Mouse (Mus musculus) cerebellum, adult 2 months (tissue): ENCODE data around the gene Myof. TPM values are rescaled to one million over a fixed set of nuclear protein-coding genes. Genes with fewer than 3 reads are reported as not detected.

Source experiments
- DNase-seq, 2 experiments: peaks; one replicate each; pipeline ENCODE4 v3.0.0; 2021
- H3K27ac ChIP-seq: fragments of 200-500 bp; 2 replicates; pipeline ENCODE4 v1.5.1; 2012; ENCODE audit warnings: low read length, control low read depth, inconsistent platforms; ENCODE audit not compliant: insufficient read depth
- H3K27me3 ChIP-seq: fragments of 200-500 bp; 2 replicates; pipeline ENCODE4 v1.6.1; 2012; ENCODE audit warnings: inconsistent platforms, mild to moderate bottlenecking, low read length, moderate library complexity; ENCODE audit not compliant: control insufficient read depth, insufficient read depth
- H3K4me1 ChIP-seq: fragments of 200-500 bp; 2 replicates; pipeline ENCODE4 v1.6.1; 2011; ENCODE audit warnings: low read length; ENCODE audit not compliant: control insufficient read depth, insufficient read depth
- H3K4me3 ChIP-seq: fragments of 200-500 bp; replicated peaks from 2 replicates; pipeline ENCODE3; 2011; ENCODE audit warnings: mild to moderate bottlenecking, low read depth, low read length, control low read depth; ENCODE audit not compliant: insufficient read depth
- CTCF ChIP-seq: fragments of 200-500 bp; IDR thresholded peaks from 2 replicates; pipeline ENCODE4 v1.5.1; 2011; ENCODE audit warnings: low read depth, mild to moderate bottlenecking, control low read depth, low read length, moderate library complexity, borderline replicate concordance; ENCODE audit not compliant: insufficient read depth
- POLR2A ChIP-seq: fragments of 200-500 bp; IDR thresholded peaks from 2 replicates; pipeline ENCODE4 v1.6.1; 2011; ENCODE audit warnings: low read length, control low read depth, borderline replicate concordance; ENCODE audit not compliant: insufficient read depth
- WGBS: fragments of 180-500 bp; shearing (Covaris S2); methylation state at CpG from one replicate; pipeline ENCODE4 v1.1.7; 2018; 5-methylcytosine and 5-hydroxymethylcytosine counted together
- polyA plus RNA-seq: library from polyadenylated mRNA; depleted of rRNA; stranded (reverse); fragments of >200 nt; gene quantifications from 2 replicates; pipeline ENCODE4 v1.2.3, GENCODE M21; 2012

The Myof gene
- polyA plus RNA-seq, 1 experiment, result 2.1 TPM

- peak in 1 of 2 experiments; percentile 16 for DNase-seq
- H3K4me1 ChIP-seq, result no peaks in the 10 kb centered on the region
- TF ChIP-seq POLR2A (no peak), CTCF (no peak)
- no peak overlapping the region for H3K4me3 ChIP-seq
- 0% methylated on average over 1 of the region's 1 CpGs for WGBS
- no peak overlapping the region for H3K27ac ChIP-seq
- H3K27me3 ChIP-seq, result no peaks in the 10 kb centered on the region
These were observed 28.1 kb downstream of the Myof start for GRCm38 (mm10) chr19:38015180-38015872.

GRCm38 (mm10) chr19:38014443-38014842, 28.9 kb downstream of the Myof start:
- Histone ChIP-seq H3K27me3 (no peaks in the 10 kb centered on the region), H3K4me1 (no peaks in the 10 kb centered on the region), H3K4me3 (no peak overlapping the region), H3K27ac (no peak overlapping the region)
- no peak for TF ChIP-seq CTCF
- 90% methylated on average over 5 of the region's 5 CpGs for WGBS
- DNase-seq, result no peak

- Histone ChIP-seq H3K4me1 (no peaks in the 10 kb centered on the region; the same call in 1 of the 2 replicates), H3K27me3 (no peaks in the 10 kb centered on the region), H3K27ac (no peak overlapping the region), H3K4me3 (no peak overlapping the region)
- TF ChIP-seq CTCF (no peak), POLR2A (no peak)
- 86% methylated on average over 1 of the region's 1 CpGs for WGBS
- no peak for DNase-seq
These were observed 32.0 kb downstream of the Myof start for GRCm38 (mm10) chr19:38011379-38011778.

- DNase-seq, result no peak
- 77% methylated on average over 8 of the region's 8 CpGs for WGBS
- Histone ChIP-seq H3K27ac (no peak overlapping the region), H3K27me3 (no peaks in the 10 kb centered on the region), H3K4me1 (no peaks in the 10 kb centered on the region; the same call in 1 of the 2 replicates), H3K4me3 (no peak overlapping the region)
- TF ChIP-seq POLR2A (no peak), CTCF (no peak)
These were observed 38.5 kb downstream of the Myof start for GRCm38 (mm10) chr19:38004809-38005380.

GRCm38 (mm10) chr19:38003671-38004521, 39.5 kb downstream of the Myof start:
- H3K4me3 ChIP-seq, result no peak overlapping the region
- no peak overlapping the region for H3K27ac ChIP-seq
- H3K4me1 ChIP-seq, result no peaks in the 10 kb centered on the region; the same call in 1 of the 2 replicates
- WGBS, result 76% methylated on average over 24 of the region's 24 CpGs
- H3K27me3 ChIP-seq, result no peaks in the 10 kb centered on the region
- no peak for TF ChIP-seq CTCF
- TF ChIP-seq POLR2A, result no peak
- DNase-seq, result no peak

- TF ChIP-seq POLR2A, result no peak
- no peak for TF ChIP-seq CTCF
- no peak for DNase-seq
- Histone ChIP-seq H3K4me1 (no peaks in the 10 kb centered on the region), H3K27me3 (no peaks in the 10 kb centered on the region), H3K27ac (no peak overlapping the region), H3K4me3 (no peak overlapping the region)
- 90% methylated on average over 4 of the region's 4 CpGs for WGBS
These were observed 40.6 kb downstream of the Myof start for GRCm38 (mm10) chr19:38002816-38003215.

- DNase-seq, result no peak
- 96% methylated on average over 4 of the region's 4 CpGs for WGBS
- Histone ChIP-seq H3K4me1 (no peaks in the 10 kb centered on the region), H3K27ac (no peak overlapping the region), H3K4me3 (no peak overlapping the region), H3K27me3 (no peaks in the 10 kb centered on the region)
- TF ChIP-seq POLR2A (no peak), CTCF (no peak)
These were observed 42.4 kb downstream of the Myof start for GRCm38 (mm10) chr19:38000990-38001389.

- no peaks in the 10 kb centered on the region for H3K4me1 ChIP-seq
- no peak overlapping the region for H3K27ac ChIP-seq
- H3K27me3 ChIP-seq, result no peaks in the 10 kb centered on the region
- TF ChIP-seq CTCF, result no peak
- no peak for TF ChIP-seq POLR2A
- 96% methylated on average over 2 of the region's 2 CpGs for WGBS
- no peak for DNase-seq
- H3K4me3 ChIP-seq, result no peak overlapping the region
These were observed 43.4 kb downstream of the Myof start for GRCm38 (mm10) chr19:37999941-38000340.
